Mouse (Mus musculus) embryo, embryonic 10.5 days (tissue): Measurements from ENCODE around the gene Trpv2.

Experiments used
- DNase-seq: peaks from one replicate; pipeline ENCODE4 v3.0.0-alpha.2; 2015; ENCODE audit warnings: low spot score

Gene Trpv2

GRCm38 (mm10) chr11:62603312-62604056 lies 29.2 kb downstream of the Trpv2 start:
- peak; percentile 43 for DNase-seq

DNA sequence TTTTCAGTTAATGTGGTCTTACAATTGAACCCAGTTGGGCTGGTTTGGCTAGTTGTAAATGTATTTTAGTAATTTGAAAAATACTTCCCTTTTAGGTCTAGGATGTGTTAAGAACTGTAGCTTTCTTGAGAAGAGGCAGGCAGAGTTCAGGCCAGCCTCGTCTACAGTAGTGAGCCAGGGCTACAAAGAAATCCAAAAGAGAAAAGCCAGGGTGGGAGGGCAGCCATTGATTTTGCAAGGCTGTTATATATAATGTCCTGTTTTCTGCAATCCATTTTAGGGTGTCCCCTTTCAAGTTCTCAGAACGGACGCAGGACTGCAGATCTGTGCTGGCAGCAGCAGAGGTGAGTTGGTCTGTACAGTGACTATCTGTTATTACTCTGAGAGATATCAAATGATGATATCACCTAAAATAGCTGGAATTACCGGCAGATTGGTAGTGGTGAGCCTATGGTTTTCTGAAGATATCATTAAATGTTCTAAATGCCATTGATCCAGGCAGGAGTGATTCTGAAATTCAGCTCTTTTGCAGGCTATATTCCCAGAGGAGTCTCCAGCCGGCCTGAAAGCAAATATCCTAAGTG lies 29.9 kb downstream of the Trpv2 start:
- peak; percentile 15 for DNase-seq

DNA sequence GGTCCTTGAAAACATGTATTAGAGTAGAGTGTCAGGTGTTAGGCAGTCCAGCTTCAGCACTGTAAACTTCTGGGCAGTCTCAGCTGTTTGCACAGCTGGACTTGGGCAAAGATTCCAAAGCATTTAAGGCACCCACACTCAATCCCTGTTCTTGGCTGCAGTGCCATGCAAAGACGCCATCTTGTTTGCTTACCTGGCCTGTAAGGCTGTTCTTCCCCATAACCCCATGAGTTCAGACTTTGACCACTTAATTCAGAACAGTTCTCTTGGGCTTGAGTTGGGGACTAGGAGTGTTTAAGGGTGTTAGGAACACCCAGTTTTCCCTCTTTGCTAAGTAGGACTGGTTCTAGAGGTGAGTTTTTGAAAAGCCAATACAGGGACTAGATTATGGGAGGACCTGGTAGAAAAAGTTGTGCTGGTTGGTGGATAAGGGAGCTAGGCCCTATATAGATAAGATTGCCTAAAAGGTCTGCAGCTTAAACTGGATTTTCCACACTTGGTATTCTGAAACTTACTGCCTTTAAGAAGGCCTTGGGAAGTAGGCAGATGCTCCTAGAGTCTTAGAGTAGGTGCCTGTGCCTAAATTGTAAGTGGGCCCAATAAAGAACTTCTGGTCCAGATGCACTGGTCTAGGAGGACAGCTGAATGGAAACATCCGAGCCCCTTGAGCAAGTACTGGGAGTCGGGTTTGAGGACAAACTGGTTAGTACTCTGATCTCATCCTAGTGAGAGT lies 30.8 kb downstream of the Trpv2 start:
- DNase-seq: peak; percentile 44

GRCm38 (mm10) chr11:62605619-62606298 lies 31.5 kb downstream of the Trpv2 start:
- peak; percentile 32 for DNase-seq

DNA sequence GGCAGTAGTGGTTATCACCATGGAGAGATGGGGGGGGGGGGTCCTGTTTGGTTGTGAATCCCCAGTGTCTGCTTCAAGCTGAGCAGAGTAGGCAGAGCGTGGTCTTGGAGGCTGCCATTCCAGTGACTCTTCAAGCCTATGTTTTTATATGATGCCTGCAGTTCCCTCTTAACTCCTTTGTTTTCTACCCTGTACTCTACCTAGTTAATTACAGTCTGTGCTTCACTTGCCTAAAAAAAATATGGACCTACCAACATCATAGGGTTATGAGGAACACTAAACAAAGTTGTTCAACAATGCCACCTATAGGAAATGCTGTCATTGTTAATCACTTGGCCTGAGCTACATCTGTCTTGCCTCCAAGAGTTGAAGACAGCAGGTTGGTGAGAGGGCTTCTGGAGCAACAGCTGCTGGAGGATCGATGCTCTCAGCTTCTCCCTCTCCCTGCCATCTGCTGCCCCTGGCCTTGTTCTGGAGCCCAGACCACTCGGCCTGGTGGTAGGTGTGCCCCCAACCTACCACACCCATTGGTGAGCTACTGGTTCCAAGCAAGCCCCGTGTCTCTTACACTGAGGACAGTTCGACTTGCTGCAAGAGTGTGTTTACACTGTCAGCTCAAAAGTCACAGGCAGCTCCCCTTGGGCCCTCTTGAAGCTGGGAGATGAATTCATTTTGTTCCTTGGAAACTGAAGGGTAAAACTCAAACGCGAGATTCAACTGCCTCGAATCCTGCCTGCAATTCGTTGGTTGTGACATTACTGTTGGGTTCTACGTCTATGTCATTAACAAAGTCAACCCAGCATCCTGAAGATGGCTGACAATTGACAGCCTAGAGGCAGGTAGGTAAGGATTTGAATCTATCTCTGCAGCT lies 32.2 kb downstream of the Trpv2 start:
- peak; percentile 36 for DNase-seq

DNA sequence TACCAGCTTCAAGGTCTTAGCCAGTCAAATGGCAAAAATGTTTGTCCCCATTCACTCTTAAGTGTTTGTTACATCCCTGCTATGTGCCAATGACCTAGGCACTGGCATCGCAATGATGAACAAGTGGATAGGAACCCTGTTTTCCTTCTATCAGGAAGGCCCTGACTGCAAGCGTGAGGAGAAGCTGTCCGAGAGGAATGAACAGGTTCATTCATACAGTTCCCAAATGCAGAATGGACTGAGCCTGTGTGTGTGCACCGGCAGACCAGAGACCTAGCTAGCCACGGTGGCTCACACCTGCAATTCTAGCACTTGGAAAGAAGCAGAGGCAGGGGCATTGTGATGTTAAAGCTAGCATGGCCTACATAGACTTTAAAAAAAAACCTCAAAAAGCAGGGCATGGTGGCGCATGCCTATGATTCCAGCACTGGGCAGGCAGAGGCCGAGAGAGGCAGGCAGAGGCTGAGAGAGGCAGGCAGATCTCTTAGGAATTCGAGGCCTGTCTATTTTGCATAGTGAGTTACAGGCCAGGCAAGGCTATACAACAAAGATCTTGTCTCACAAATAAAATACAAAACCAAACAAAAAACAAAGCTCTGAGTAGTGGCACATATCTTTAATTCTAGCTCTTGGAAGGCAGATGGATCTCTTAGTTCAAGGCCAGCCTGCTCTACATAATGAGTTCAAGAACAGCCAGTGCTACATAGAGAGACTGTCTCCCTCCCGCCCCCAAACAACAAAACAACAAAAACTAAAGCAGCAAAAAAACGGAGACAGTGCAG lies 33.1 kb downstream of the Trpv2 start:
- DNase-seq: peak; percentile 13

DNA sequence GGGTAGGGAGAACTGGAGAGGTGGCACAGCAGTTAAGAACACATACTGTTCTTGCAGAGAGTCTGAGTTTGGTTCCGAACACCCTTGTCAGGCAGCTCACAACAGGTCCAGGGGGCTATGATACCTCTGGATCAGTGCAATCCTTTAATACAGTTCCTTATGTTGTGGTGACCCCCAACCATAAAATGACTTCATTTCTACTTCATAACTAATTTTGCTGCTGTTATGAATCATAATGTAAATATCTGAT lies 33.6 kb downstream of the Trpv2 start:
- DNase-seq: peak; percentile 9

DNA sequence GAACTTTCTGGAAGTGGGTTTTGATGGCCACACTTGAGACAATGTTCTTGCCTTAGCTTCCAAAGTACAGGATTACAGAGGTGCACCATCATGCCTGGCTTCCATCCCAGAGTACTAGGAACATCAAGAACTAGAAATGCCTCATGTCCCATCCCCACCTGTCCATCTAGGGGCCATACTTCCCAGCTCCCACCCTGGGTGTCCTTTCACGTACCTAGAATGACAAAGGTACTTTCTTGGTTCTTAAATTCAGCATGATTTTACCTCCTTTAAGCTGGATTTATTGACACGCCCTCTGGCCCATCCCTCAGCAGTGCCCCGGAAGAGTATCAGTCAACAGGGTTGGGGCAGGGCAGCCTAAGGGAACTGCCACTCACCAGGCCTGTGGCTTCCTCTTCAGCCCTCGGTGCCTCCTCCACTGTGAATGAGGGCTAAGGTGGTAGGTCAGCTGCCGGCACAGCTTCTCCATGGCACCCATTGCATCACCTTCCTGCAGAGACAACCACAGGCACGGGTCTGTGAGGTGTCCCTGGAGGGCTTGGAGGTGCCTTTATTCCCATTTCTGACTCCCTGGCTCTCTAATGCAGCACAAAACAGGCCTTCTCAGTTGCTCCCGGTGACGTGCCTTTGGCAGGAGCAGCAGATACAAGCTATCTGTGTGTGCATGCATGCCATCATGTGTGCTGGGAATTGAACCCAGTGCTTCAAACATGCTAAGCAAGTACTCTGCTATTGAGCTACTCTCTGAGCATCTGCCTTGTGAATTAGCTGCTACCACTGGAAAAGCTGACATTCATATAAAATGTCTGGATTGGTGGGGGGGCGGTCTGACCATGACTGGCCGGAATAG lies 34.8 kb downstream of the Trpv2 start:
- no peak for DNase-seq

GRCm38 (mm10) chr11:62610304-62610703 lies 36.0 kb downstream of the Trpv2 start:
- no peak for DNase-seq

DNA sequence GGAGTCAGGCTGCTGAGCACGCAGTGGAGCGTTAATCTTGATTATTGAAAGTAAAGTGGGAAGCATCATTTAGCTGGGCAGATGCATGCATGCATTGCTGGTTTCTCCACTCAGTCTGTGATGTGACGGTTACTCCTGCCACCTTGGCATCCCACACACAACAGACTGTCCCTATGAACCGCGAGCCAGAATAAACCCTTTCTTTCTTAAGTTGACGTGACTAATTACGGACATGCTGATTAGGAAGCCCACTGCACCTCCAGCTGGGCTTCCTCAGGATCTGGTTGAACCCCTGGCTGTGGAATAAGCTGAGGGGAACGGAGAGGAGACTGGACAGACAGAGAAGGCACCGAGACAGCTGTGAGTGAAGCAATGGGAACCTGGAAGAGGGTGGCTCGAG lies 38.3 kb downstream of the Trpv2 start:
- no peak for DNase-seq

- peak; percentile 99 for DNase-seq
These were observed 39.5 kb downstream of the Trpv2 start for GRCm38 (mm10) chr11:62613657-62614365.

DNA sequence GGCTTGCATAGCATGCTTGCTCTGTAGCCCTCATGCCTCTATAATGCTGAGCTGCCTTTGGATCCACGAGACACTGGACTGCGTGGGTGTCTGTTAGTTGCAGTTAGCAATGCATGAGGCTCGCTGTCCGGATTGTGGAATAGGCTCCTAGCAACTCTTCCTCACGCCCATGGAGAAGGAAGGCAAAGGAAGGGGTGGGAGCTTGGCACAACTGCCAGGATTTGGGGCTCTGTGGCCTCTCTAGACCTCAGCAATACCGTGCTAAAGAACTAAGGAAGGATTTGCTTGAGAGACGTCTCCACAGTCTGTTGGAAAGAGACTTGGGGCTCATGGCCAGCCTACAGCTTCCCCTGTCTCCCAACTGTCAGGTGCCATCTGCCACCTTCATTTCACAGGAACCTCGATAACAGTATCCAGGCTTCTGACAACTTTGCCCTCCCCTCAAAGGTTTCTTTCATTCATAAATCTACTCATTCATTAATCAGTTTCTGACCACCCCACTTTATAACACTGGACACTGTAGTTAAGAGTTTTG lies 40.7 kb downstream of the Trpv2 start:
- peak; percentile 8 for DNase-seq

- DNase-seq: no peak
These were observed 41.2 kb downstream of the Trpv2 start for GRCm38 (mm10) chr11:62615456-62615855.

DNA sequence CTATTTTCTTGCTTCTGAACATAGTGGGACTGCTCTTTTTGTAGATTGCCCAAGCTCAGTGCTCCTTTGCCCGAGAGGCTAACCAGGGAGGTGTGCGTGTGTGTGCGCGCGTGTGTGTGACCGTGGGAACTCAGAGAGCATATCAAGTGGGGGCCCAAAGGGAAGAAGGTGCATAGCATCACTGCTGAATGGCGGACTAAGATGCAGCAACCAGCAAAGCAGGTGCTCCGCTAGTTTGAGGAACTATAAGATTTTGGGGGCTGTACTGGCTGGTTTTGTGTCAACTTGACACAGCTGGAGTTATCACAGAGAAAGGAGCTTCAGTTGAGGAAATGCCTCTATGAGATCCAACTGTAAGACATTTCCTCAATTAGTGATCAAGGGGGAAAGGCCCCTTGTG lies 46.8 kb downstream of the Trpv2 start:
- DNase-seq: no peak

DNA sequence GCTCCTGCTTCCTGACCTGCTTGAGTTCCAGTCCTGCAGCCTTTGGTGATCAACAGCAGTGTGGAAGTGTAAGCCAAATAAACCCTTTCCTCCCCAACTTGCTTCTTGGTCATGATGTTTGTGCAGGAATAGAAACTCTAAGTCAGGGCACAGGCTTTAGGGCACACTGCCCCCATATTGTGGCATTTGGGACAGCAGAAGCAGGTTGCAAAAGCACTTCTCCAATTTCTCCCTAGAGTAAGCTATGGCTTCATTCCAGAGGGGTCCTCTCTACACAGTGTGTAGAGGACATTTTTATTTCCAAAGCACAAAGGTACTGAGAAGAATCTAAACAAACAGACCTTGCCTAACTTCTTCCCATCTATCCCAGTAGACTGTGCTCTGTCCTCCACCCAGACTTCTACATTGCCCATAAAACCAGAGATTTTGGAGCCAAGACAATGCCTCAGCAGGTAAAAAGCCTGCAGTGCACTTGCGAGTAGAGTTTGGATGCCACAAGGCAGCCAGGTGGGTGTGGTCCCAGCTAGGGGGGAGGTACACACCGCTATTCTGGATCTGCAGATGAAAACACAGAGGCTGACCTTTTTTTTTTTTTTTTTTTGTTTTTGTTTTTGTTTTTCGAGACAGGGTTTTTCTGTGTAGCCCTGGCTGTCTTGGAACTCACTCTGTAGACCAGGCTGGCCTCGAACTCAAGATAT lies 47.4 kb downstream of the Trpv2 start:
- DNase-seq: no peak

DNA sequence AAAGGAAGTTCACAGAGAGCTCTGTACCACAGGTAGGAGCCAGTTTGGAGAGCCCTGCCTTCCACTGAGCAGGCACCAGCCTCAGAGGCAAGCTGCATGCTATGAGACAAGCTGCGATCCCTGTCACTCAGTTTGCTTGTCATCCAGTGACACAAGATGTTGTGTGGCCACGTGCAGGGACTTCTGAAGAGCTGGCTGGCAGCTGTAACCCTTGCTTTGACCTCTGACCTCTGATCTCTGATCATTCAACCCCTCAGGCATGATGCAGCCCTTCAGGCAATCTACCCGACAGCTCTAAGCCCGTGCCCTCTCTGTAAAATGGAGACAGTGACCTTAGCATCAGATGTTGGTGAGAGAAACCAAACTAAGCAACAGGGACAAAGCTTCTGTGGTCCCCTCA lies 48.6 kb downstream of the Trpv2 start:
- peak; percentile 52 for DNase-seq

GRCm38 (mm10) chr11:62624341-62625291 lies 50.3 kb downstream of the Trpv2 start:
- peak; percentile 60 for DNase-seq
